In genomic region chr15:31599834-31600233, GRCm38 (mm10) we compare ENCODE assay signal across 9 mouse cellular contexts. TPM values are rescaled to one million over a fixed set of nuclear protein-coding genes. Genes with fewer than 3 reads are reported as not detected.
DNase-seq lines count a peak whose midpoint lies in the region; ATAC-seq lines count a peak whose summit lies in the region.
"Had no signal": no experiment of that assay in that cellular context is flagged by ENCODE, and none has a peak within 500 bp of the region (broad histone marks: within the 10 kb centered on the region; RNA-seq: fewer than 3 reads in every experiment).

No protein-coding gene starts in this region.

- H3K9ac ChIP-seq in forebrain, embryonic 12.5 days: no peak overlapping the region
- H3K9ac ChIP-seq in liver, embryonic 12.5 days: peak overlapping the region; percentile 90

- H3K27me3 ChIP-seq in megakaryocyte, embryonic 14.5 days (replicated peaks): no peaks in the 10 kb centered on the region
- H3K27me3 ChIP-seq in forebrain, embryonic 12.5 days: no peaks in the 10 kb centered on the region
- no peaks in the 10 kb centered on the region for H3K27me3 ChIP-seq in liver, embryonic 12.5 days (replicated peaks)

- no peak overlapping the region for H3K27ac ChIP-seq in forebrain, embryonic 12.5 days
- H3K27ac ChIP-seq in liver, embryonic 12.5 days: no peak overlapping the region

- WGBS in forebrain, embryonic 12.5 days: 82% methylated on average over 4 of the region's 4 CpGs
- WGBS in liver, embryonic 12.5 days (ENCODE audit: insufficient replicate concordance): 38% methylated on average over 4 of the region's 4 CpGs

- H3K4me2 ChIP-seq in forebrain, embryonic 12.5 days: peak overlapping the region; percentile 97
- H3K4me2 ChIP-seq in liver, embryonic 12.5 days: peak overlapping the region; percentile 79

- H3K9me3 ChIP-seq in megakaryocyte, embryonic 14.5 days: no peaks in the 10 kb centered on the region
- H3K9me3 ChIP-seq in forebrain, embryonic 12.5 days: no peaks in the 10 kb centered on the region
- H3K9me3 ChIP-seq in liver, embryonic 12.5 days (replicated peaks): no peaks in the 10 kb centered on the region

- DNase-seq in right cerebral cortex, postnatal 14 days: no peak
- DNase-seq in thymus, postnatal 25 days: no peak
- DNase-seq: adrenal gland, adult 8-10 months had no signal

- H3K4me3 ChIP-seq in megakaryocyte, embryonic 14.5 days (replicated peaks): peak overlapping the region; percentile 81
- H3K4me3 ChIP-seq in forebrain, embryonic 12.5 days (replicated peaks): peak overlapping the region; percentile 92
- H3K4me3 ChIP-seq in liver, embryonic 12.5 days: peak overlapping the region; percentile 88

- no peak for ATAC-seq in megakaryocyte, adult 5-6 weeks (ENCODE audit: poor library complexity, severe bottlenecking)
- ATAC-seq in forebrain, embryonic 12.5 days (ENCODE audit: low FRiP score): no peak
- ATAC-seq in liver, embryonic 12.5 days: no peak
- no peak for ATAC-seq in frontal cortex, adult (ENCODE audit: low TSS enrichment)

- H3K36me3 ChIP-seq in megakaryocyte, embryonic 14.5 days (replicated peaks; ENCODE audit: low read length): peaks cover 41% of the 10 kb centered on the region
- peaks cover 26% of the 10 kb centered on the region for H3K36me3 ChIP-seq in forebrain, embryonic 12.5 days (replicated peaks)
- H3K36me3 ChIP-seq in liver, embryonic 12.5 days: peaks cover 38% of the 10 kb centered on the region

- H3K4me1 ChIP-seq in megakaryocyte, embryonic 14.5 days: peaks cover 46% of the 10 kb centered on the region
- peaks cover 28% of the 10 kb centered on the region for H3K4me1 ChIP-seq in forebrain, embryonic 12.5 days
- peaks cover 39% of the 10 kb centered on the region for H3K4me1 ChIP-seq in liver, embryonic 12.5 days

RNA-seq across cellular contexts. Expression of gene Cct5, which starts 1.8 kb away (rescaled TPM):
- polyA plus RNA-seq in megakaryocyte, embryonic 14.5 days (2012; ENCODE audit: insufficient read depth, low replicate concordance): 6.1 and 19.7 TPM in 2 replicates
- total RNA-seq in megakaryocyte, adult 5-6 weeks (2015): 274 and 308 TPM in 2 replicates
- 263 and 265 TPM in 2 replicates for total RNA-seq in megakaryocyte, adult 5-6 weeks (2017)
- polyA plus RNA-seq in forebrain, embryonic 12.5 days (2016; fragmentation: Nextera tagmentation; extraction: Ambion mirVana): 617 and 631 TPM in 2 replicates
- polyA plus RNA-seq in liver, embryonic 12.5 days (2016; fragmentation: Nextera tagmentation; extraction: Ambion mirVana): 472 and 504 TPM in 2 replicates

RNA-seq across cellular contexts. Expression of gene Fam173b, which starts 1.8 kb away (rescaled TPM):
- 2.1 and 3.6 TPM in 2 replicates for polyA plus RNA-seq in megakaryocyte, embryonic 14.5 days (2012; ENCODE audit: insufficient read depth, low replicate concordance)
- total RNA-seq in megakaryocyte, adult 5-6 weeks (2015): 7.0 and 10.5 TPM in 2 replicates
- total RNA-seq in megakaryocyte, adult 5-6 weeks (2017): 5.6 and 8.0 TPM in 2 replicates
- 12.5 and 13.2 TPM in 2 replicates for polyA plus RNA-seq in forebrain, embryonic 12.5 days (2016; fragmentation: Nextera tagmentation; extraction: Ambion mirVana)
- 10.0 and 10.6 TPM in 2 replicates for polyA plus RNA-seq in liver, embryonic 12.5 days (2016; fragmentation: Nextera tagmentation; extraction: Ambion mirVana)

RNA-seq across cellular contexts. Expression of gene Cmbl, which starts 34.6 kb away (rescaled TPM):
- not detected in 2 replicates for polyA plus RNA-seq in megakaryocyte, embryonic 14.5 days (2012; ENCODE audit: insufficient read depth, low replicate concordance)
- 0.46 TPM in 1 of 2 replicates, not detected in the other for total RNA-seq in megakaryocyte, adult 5-6 weeks (2015)
- 0.48 TPM in 1 of 2 replicates, not detected in the other for total RNA-seq in megakaryocyte, adult 5-6 weeks (2017)
- polyA plus RNA-seq in forebrain, embryonic 12.5 days (2016; fragmentation: Nextera tagmentation; extraction: Ambion mirVana): 1.5 and 2.1 TPM in 2 replicates
- 2.5 and 3.6 TPM in 2 replicates for polyA plus RNA-seq in liver, embryonic 12.5 days (2016; fragmentation: Nextera tagmentation; extraction: Ambion mirVana)
- total RNA-seq: megakaryocyte progenitor cell, adult 5-6 weeks had no signal

Comparison
In these comparisons a context has a peak if more than half of its experiments do, and no peak if none do; other contexts are left out.
1. RNA of gene Cct5, which starts 1.8 kb away (polyA plus RNA-seq): 617 to 631 TPM in forebrain, embryonic 12.5 days and 472 to 504 TPM in liver, embryonic 12.5 days; 6.1 to 19.7 TPM in megakaryocyte, embryonic 14.5 days; every median in the first group is over 10 times any median in the second.
2. Peak in every context shown above with its lines, with median percentiles within 50 percentile points of each other: H3K4me3 ChIP-seq.